Mouse (Mus musculus): Measurements from ENCODE around the gene Hcn3.

DNA sequence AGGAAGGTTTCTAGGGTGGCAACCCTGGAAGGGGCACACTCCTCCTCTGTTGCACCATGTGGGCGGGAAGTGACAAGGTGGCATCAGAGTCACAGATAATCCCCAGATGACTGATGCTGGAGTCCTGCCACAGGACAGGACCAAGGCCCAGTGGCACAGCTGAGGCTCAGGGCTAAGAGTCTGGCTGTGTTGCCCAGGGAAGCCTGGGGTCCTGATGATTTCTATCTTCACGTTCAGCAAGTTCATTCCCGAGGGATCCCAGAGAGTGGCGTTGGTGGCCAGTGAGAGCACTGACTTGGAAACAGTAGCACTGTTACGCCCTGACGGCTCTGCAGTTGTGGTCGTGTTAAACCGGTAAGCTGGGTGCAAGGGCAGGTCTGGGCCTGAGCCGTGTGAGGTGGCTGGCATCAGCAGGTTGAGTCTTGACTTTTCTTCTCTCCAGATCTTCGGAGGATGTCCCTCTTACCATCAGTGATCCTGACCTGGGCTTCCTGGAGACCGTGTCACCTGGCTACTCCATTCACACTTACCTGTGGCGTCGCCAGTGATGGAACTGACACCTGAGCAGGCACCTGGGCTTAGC, 48.2 kb upstream of the Hcn3 start:
- TF ChIP-seq CTCF (IDR thresholded peaks at IDR 0.05; ENCODE audit: extremely low read depth, insufficient read depth, low read length) (no peak), POLR2A (IDR thresholded peaks at IDR 0.05; ENCODE audit: extremely low read depth, insufficient read depth, low read length) (0 out of 2 replicates have a peak, but pooled peaks have one; percentile 7)
